Mouse (Mus musculus): Measurements from ENCODE around the gene Crebl2.
A peak's percentile ranks its signal among the peaks of the same experiment; 100 is the strongest.

Gene Crebl2

GRCm38 (mm10) chr6:134873018-134873417 lies 43.1 kb downstream of the Crebl2 start:
- DNase-seq (ENCODE audit: low spot score), result no peak

DNA sequence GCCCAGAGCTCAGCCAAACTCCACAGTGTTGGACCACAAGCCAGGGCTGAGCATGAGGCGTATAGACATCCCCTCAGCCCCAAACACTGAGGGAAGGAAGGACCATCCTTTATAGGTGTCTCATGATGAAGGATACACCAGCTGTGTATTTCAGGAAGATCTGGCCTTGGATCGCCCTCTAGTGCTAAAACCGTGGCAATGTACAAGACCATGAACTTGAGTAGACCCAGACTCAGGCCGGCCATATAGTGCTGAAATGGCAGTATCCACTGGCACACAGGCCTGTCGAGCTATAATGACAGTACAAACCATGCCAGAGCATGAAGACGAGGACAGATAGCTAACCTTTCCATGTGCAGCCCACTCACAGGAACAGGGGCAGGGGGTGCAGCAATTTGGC lies 46.8 kb downstream of the Crebl2 start:
- DNase-seq (ENCODE audit: low spot score), result no peak

- no peak for DNase-seq (ENCODE audit: low spot score)
Observed at GRCm38 (mm10) chr6:134877276-134877675, 47.3 kb downstream of the Crebl2 start.

DNA sequence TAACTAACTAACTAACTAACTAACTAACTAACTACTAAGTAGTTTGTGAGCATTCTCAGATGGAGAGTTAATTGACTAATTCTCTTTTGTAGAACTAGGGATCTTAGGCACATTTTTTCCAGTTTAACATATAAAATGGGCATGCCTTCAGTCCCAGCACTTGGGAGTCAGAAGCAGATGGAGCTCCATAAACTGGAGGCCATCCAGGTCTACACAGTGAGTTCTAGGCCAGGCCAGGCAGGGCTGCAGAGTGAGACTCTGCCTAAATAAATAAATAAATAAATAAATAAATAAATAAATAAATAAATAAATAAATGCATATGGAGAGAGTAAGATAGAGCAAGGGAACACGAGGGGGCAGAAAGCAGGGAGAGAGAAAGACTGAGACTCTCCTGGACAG lies 47.9 kb downstream of the Crebl2 start:
- DNase-seq (ENCODE audit: low spot score), result no peak

- no peak for DNase-seq (ENCODE audit: low spot score)
Observed at GRCm38 (mm10) chr6:134879556-134879955, 49.6 kb downstream of the Crebl2 start.

DNA sequence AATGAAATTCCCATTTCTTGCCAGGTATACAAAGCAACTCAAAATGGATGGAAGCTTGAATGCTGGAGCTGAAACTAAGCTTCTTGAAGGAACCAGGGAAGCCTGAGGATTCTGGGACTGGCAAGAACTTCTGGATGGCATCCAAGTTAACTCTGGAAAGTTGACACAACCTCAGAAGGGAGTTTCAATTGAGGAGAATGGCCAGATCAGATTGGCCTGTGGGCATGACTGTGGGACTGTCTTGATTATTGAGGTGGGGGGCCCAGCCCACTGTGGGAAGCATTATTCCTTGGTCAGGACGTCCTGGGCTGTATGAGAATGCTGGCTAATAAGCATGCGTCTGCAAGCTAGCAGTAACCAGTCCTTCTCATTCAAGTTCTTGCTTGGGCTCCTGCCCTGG lies 50.1 kb downstream of the Crebl2 start:
- no peak for DNase-seq (ENCODE audit: low spot score)

GRCm38 (mm10) chr6:134883661-134884060 lies 53.7 kb downstream of the Crebl2 start:
- DNase-seq (ENCODE audit: low spot score), result no peak

- DNase-seq (ENCODE audit: low spot score), result no peak
Observed at GRCm38 (mm10) chr6:134885515-134885914, 55.6 kb downstream of the Crebl2 start.

GRCm38 (mm10) chr6:134886475-134886874 lies 56.5 kb downstream of the Crebl2 start:
- no peak for DNase-seq (ENCODE audit: low spot score)

DNA sequence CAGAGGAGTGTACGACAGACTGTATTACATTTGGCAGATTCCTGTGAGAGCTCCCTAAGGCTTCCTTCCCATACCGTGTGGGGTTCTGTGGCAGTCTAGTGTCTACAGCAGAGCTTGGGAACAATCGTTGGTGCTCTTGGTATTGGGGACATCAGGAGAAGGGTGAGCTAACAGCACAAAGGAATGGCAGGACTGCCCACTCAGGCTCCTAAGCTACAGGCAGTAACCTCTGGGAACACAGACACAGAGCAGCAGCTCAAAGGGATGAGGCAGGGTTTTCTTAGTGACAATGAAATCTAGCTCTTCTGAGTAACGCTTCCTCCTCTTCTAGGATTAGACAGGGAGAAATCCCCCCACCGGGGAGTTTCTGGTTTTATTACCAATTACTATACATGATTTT lies 57.1 kb downstream of the Crebl2 start:
- no peak for DNase-seq (ENCODE audit: low spot score)

DNA sequence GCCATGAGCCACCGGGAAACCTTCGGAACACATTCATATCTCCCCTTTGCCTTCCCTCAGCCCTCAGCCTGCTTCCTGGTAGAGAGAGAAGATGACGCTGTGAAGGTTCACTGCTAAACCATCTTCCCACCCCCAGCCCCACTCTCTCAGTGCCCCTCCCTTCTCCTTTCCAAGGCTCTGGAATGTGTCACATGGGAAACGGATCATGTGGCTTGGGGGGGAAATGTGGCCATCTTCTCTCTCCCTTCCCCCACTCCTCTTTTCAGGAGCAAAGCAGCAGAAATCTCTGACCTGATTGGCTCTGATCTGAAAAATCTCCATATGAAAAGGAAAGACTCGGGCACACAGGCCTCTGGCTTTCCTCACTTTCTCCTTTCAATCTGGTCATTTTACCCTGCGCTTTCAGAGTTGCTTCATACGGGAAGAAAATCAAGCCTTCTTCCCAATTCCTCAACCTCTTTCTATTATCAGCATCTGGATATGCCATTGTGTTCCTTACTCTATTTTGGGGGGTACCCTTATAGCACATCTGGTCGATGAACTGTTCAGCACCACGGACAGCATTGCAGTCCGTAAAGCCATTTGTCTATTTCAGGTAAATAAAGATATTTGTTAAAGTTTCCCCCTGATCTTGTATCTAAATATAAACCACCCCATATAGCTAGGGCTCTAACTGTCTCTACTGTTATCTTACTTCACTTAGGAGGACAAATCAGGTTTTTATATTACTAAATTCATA lies 57.9 kb downstream of the Crebl2 start:
- no peak for DNase-seq (ENCODE audit: low spot score)

- no peak for DNase-seq (ENCODE audit: low spot score)
Observed at GRCm38 (mm10) chr6:134888563-134889017, 58.6 kb downstream of the Crebl2 start.

DNA sequence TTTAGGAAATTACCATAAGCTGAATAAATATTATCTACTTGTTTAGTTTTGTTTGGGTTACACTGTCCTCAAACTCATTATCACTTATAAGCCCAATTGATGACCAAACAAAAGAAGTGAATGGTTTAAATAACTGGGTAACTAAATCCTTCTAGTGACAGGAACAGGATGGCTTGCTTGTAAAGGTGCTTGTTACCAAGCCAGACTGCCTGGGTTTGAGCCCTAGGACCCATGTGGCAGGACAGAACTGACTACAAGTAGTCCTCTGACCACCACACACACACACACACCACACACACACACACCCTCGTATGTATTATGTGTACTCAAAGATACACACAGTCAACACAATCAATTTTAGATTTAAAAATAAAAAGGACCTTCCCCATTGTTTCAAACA lies 59.8 kb downstream of the Crebl2 start:
- DNase-seq (ENCODE audit: low spot score), result no peak

GRCm38 (mm10) chr6:134890436-134890835 lies 60.5 kb downstream of the Crebl2 start:
- DNase-seq (ENCODE audit: low spot score), result no peak

DNA sequence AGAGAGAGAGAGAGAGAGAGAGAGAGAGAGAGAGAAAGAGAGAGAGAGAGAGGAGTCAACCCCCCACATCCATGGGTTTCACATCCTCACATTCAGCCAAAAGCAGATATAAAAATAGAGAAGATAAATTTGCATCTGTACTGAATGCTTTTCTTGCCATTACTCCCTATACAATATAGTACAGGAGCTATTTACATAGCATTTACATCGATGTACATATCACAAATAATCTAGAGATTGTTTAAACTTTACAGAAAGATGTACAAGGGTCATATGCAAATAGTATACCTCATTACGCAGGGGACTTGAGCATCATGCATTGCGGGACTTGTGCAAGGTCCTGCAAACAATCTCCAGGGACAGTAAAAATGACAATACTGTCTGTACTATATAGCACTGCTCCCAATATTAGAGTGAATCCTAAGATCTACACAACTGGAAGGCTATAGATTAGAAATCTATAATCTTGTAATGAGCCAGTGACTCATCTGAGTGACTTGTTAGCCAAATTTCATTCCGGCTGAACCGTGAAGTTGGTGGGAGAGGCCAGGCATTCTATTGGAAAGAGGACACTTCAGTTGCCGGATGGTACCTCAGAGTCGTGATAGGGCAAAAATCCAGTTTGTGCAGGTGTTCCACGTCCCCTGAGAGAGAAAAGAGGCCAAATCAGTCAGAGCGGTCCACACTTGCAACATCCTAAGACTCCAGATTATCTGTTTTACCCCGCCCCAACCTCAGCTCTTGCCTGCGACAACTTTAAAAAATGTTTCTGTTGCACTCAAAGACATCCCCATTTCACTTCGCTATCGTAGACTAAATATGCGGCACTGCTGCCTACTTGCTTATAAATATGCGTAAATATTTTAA lies 66.8 kb downstream of the Crebl2 start:
- no peak for DNase-seq (ENCODE audit: low spot score)

DNA sequence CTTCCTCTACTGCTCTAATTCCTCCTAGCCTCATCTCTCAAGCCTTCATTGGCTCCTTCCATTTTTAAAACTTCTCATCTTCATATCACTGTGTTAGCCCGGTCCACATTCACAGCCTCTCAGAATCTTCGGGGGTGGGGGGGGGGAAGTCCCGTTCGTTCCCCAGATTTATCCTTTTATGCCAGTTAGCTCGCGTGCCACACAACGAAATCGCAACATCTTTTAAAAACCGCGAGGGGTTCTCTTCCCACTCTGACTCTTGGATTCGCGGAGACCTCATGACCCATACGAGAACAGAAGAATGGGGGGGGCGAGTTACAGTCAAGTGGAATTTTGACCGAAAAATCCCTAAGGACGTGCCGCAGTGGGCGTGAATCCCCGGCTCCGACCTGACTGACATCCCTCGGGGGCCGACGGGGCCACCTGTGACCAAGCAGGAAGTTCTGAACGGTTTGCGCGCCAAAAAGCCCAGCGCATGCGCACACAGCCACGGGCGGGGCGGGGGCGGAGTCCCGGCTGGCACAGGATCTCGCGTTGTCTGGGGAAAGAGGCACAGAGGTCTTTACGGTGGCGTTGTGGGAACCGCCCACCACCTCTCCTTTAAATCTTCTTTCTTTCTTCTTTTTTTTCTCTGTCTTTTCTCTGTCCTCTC lies 67.6 kb downstream of the Crebl2 start:
- peak; percentile 98 for DNase-seq (ENCODE audit: low spot score)

- peak; percentile 87 for DNase-seq (ENCODE audit: low spot score)
Observed at GRCm38 (mm10) chr6:134898095-134898965, 68.4 kb downstream of the Crebl2 start, which contains the start of gene Gpr19. Gene Gpr19 (minus strand): TSS chr6:134898578.

GRCm38 (mm10) chr6:134903368-134903767 lies 73.4 kb downstream of the Crebl2 start:
- DNase-seq (ENCODE audit: low spot score), result no peak

GRCm38 (mm10) chr6:134903891-134904884 lies 74.2 kb downstream of the Crebl2 start:
- DNase-seq (ENCODE audit: low spot score), result no peak

GRCm38 (mm10) chr6:134905811-134906210 lies 75.9 kb downstream of the Crebl2 start:
- no peak for DNase-seq (ENCODE audit: low spot score)
